Mouse (Mus musculus) left cerebral cortex, postnatal 14 days (tissue): Measurements from ENCODE around the gene Arl15. TPM values are rescaled to one million over a fixed set of nuclear protein-coding genes. Genes with fewer than 3 reads are reported as not detected.

Experiments used
- DNase-seq, 2 experiments: peaks; one replicate each; pipeline ENCODE4 v3.0.0; 2021 to 2022; ENCODE audit warnings: low spot score in 2 of 2, mixed read lengths in 1 of 2
- intact Hi-C: fragments of 180-260 bp; cut with DNase I; formaldehyde crosslinking; loops from one replicate; pipeline ENCODE4 v1.15.1; 2025
- total RNA-seq, 2 experiments: library from RNA; stranded (reverse); gene quantifications; 2 replicates each; pipeline ENCODE4 v1.2.3; 2021

Gene Arl15
- total RNA-seq, 2 experiments from 2014 or later, result 40.5 to 41.8 TPM

DNA sequence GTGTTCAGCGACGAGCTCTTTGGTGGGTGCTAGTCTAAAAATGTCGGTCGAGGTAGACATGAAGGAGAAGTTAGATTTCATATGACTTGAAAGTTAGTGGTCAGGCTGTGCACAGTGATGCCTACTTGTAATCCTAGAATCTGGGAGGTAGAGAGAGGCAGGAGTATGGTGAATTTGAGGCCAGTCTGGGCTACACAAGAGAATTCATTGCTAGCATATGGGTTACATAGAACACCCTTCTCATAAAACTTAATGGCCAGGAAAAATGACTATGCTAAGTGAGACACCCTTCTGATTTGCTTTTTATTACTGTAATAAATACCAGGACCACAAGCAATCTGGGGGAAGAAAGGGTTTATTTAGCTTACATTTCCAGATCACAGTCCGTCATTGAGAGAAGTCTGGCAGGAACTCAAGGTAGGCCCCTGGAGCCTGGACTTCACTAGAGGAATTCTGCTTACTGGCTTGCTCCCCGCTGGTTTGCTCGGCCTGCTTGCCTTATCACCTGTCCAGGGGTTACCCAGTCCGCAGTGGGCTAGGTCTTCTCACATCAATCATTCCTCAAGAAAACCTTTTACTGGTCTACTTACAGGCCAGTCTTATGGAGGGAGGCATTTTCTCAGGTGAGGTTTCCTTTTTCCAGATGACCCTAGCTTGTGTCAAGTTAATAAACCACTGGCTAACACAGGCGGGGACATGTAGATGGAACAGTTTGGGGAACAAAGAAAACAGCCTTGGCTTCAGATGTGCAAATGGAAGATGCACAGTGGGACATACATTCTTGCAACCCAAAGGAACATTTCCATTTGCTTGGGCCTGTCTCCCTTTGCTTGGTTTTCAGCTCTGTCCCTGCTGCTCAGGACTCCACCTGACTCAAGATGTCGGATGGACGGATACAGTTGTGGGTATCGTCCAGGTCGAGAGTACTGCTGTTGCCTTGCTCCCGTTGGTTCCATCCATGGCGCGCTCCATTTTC is 44.6 kb downstream of the Arl15 start:
- intact Hi-C loops, result no loop called here
- DNase-seq, result no peak

DNA sequence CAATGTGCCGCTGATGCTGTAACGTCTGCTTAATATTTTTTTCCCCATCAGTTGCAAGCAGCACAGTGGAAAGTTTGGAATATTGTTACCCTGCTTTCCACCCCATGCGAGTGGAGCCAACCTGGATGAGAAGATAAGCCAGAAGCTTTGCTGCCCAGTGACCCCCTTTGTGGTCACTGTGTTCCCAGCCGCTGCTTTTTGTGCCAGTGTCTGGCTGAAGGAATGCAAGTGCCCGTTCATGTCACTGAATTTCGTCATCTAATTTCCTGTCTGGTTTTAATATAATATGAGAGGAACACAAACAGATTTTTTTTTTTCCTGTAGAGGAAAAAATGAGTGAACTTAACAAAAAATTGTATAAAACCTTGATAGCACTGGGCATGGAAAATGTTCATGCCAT is 46.1 kb downstream of the Arl15 start:
- no peak for DNase-seq
- intact Hi-C loops, result no loop called here

DNA sequence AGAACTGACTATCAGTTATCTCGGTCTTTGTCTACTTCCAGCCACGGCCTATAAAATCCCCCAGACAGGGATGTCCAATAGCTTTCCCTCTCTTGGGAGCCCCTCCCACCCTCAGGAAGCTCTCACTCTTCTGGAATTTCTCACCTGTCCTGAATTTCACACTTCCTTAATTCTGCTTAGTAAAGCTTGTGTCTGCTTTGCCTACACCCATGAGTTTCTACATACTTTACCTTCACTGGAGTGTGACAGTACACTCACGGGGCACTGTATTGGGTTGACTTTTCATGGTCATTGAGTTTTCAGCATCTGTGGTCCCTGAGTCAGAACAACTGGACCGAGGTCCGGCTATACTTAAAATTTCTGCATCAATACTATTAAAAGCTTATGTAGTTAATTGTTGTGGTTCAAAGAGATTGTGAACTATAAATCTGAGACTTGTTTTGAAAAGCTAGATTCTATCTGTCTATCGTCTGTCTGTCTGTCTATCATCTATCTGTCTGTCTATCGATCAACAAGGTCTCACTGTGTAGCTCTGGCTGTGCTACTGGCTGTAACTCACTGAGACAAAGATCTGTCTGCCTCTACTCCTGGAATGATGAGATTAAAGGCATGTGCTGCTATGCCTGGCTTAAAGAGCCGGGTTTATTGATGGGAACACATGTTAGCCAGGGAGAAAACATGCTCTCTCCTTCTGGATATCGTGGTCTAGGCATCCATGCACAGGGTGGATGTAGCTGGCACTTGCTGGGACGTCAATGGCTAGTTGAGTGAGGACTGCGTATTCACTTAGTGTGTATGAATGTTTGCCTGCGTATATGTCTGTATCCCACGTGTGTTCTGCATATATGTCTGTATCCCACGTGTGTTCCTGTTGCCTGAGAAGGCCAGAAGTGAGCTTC is 48.4 kb downstream of the Arl15 start:
- DNase-seq, result no peak
- intact Hi-C loops, result no loop called here

DNA sequence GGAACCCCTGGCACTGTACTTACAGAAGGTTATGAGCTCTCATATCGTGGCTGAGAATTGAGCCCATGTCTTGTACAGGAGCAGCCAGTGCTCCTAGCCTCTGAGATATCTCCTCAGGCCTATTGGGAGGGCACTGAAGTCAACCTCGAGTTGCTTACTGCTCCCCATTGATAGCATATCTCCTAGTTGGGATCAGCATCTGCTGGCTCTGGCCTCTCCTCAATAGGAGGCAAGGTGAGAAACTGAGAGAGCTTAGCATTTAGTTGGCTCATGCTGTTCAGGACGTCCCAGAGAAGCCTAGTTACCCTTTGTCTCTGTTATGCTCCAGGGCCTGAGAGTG is 49.0 kb downstream of the Arl15 start:
- DNase-seq, result no peak
- intact Hi-C loops, result no loop called here

DNA sequence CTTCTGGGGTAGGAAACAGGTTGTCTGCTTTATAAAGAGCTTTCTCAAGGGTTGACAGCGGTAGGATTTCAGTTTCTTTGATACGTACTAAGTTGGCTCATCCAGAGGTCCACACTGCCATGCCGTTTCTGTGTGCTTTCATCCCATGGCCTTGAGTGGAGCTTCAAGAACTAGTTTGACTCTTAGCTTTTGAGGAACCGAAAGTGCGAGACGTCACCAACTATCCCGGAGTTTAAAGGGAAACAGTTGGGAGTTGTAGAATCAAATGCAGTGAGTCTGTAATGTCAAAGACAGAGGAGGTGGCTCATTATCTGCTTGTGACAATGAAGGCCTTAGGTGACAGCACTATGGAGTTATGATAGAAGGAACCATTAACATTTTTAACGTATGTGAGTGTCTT is 49.6 kb downstream of the Arl15 start:
- no peak for DNase-seq
- intact Hi-C loops, result no loop called here

DNA sequence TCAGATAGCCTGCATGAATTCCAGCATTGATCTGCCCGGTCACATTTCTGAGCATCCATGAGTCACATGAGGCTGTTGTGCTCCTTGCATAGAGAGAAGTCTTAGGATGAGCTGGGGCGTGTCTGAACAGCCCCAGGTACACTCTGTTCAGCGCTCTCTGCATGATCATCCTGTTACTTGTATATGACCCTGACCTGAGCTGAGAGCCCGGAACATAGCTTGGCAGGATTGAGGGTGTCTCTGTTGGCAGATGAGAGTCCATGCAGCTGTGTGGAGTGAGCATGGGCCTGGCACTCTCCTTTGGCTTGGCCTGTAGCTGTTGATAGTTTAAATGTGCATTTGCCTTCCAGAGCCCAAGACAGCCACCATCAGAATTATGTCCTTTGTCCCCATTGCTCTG is 50.4 kb downstream of the Arl15 start:
- intact Hi-C loops, result no loop called here
- DNase-seq, result no peak

DNA sequence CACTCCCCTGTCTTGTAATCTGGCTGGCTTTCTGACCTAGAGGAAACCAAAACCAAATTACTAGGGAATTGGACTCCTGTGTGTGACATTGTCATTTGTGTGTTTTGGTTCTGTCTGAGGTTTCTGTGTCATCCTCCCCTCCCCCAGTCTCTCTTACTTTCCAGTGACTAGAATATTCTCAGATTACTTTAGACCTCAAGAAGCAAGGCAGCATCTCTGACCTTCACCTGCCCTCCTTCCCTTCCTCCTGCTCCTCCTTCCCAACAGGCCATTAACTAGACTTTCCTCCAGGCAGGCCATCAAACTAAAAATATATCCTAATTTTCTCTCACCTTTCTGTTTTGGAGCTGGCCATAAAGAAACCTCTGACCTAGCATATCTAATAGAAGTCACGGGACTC is 50.9 kb downstream of the Arl15 start:
- no peak for DNase-seq
- intact Hi-C loops, result no loop called here

DNA sequence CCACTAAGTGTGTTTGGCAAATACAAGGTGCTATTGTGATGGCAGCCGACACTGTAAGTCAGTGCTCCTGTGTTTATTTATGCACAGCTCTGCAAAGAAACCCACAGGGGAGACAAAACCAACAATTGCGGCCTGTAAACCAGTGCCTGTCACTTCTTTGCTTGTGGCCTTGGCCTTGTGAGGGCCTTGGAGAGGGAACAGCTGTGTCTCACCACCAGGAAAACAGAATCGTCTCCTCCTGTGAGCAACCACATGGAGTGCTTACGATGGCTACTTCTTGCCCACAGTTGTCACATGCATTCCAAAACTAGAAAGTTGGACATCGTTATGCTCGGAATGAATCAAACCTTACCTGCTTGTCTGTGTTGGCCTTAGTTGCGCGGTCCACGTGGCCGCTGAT is 52.1 kb downstream of the Arl15 start:
- no peak for DNase-seq

DNA sequence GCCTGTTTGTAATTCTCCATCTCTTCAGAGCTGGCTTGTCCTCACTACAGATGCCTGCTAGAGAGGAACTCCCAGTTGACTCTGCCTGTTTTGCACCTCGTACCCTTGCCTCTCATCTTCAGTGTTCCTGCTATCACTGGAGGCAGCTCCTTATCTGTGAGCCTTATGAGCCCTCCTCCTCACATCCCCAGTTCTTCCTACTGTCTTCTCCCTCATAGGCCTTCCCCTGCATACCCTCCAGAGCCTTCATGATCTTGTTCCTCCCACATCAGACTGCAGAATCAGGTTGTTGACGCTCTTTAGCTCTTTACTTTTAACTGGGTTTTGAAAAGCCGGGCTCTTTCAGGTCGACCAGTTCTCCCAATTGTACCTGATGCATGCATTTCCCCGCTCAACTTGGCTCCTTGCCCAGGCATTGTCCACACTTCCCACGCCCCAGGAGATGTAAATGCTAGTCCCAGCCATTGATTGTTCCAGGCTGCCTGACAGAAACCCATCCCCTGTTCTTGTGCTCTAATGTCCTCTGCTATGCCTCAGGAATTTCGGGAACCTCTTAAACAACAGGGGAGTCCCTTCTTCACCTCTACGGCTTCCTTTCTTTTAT is 56.2 kb downstream of the Arl15 start:
- intact Hi-C loops, result no loop called here
- DNase-seq, result no peak

More for the DNA sequence above, 52.1 kb downstream of the Arl15 start:
- intact Hi-C loops, result no loop called here

DNA sequence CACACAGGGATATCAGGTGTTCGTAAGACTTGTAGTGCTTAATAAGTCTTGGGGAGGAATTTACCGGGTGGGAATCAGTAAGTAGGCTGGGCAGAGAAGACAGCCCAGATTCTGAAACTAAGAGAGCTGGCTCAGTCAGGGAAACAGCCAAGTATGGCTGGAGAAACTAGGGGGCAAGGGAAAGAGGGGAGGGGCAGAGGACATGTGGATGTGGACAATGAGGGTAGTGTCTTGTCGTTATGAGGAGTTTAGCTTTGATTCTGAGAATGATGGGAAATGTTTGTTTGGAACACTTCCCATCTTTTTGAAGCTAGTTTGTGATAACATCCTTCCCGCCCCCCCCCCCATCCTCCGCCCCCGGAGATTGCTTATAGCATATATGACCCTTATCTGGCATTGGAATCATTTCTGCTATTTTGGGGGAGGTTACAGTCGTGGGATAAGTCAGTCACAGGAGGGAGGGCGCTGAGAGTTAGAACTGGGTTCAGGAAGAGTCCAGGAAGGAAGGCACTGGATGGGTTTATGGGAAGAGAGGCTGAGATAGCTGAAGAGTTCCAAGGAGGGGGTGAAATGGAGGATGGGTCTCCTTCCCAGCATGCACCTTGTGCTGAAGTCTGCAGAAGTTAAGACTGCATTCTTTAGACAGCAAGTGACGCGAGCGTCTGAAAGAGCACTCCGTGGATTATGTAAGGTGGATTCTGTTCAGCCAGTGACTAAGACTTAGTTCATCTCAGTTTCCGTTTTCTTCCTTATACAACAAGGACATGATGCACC is 57.5 kb downstream of the Arl15 start:
- no peak for DNase-seq
- intact Hi-C loops, result no loop called here

DNA sequence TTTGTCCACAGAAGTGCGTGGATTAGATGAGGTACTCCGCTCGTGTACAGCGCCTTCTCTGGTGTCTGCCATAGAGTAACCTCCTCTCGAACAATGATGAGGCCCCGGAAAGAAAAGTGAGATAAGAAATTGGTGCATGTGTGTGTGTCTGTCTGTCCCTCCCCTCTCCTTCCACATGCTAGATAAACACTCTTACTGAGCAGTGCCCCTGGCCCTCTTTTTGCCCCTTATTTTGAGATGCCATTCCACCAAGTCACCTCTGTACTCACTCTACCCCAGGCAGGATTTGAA is 58.0 kb downstream of the Arl15 start:
- intact Hi-C loops, result no loop called here
- no peak for DNase-seq

DNA sequence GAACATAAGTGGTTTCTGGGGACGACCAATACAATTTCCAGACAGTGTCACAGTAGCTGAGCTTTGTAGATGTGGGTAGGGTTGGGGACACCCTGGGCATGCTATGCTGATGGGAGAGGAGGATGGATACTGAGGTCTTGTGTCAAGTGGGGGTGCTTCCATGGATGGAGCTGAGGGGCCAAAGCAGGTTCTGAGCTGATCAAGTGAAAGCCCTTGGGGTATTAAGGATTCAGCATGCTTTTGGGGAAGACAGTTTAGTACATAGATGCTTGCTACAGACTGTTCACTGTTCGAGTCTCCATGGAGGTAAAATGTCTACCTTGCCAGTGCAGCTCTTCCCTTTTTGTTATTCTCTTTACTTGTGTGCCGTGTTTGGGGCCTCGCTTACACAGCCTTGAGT is 59.8 kb downstream of the Arl15 start:
- DNase-seq, result no peak
- intact Hi-C loops, result no loop called here

DNA sequence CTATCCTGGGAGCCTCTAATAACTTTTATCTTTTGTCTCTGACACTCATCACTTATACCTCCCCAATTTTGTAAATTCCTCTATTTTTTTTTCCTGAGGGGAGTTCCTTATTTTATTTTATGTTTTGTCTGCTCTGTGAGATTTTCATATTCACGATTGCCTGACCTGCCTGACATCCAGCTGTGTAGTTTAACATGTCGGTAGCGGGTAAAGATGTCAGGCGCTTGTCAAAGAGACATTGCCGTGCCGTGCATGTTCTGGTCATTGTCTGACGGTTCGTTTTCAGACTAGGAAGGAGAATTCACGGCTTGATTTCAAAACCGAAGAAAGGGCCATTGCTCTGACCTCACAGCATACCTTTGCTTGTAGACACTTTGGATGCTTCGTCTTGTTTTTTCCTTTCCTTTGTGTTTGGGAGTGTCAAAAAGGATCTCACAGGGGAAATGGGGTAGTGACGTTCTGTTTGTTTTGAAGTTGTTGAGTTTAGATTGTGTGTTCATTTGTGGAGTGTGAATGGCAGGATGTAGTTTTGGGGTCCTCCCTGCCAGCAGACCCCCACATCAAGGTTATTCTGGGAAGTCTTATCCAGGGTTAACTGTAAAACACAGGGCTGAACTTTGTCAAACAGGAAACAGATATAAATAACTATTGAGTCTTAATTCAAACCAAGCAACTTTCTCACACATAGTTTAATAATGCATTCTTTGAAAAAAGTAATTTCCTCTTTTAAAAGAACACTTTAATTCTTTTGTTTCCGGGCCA is 60.4 kb downstream of the Arl15 start:
- intact Hi-C loops, result no loop called here
- DNase-seq, result no peak

DNA sequence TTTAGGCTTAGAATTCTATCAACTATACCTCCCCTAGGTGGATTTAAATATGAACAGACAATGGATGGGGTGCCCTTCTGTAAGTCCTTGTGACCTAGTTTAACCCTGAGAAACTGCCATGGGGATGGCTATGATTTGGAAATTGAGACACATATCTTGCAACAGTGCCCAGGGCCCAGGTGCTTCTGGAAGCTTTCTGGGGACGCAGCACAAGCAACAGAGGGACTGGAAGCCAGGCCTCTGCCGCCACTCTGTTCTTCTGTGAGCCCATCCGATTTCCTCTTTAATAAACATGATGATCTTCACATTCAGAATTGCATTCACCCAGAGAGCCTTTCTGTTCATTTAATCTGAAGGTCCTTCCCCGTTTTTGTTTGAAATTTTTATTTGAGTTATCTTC is 62.6 kb downstream of the Arl15 start:
- intact Hi-C loops, result no loop called here

DNA sequence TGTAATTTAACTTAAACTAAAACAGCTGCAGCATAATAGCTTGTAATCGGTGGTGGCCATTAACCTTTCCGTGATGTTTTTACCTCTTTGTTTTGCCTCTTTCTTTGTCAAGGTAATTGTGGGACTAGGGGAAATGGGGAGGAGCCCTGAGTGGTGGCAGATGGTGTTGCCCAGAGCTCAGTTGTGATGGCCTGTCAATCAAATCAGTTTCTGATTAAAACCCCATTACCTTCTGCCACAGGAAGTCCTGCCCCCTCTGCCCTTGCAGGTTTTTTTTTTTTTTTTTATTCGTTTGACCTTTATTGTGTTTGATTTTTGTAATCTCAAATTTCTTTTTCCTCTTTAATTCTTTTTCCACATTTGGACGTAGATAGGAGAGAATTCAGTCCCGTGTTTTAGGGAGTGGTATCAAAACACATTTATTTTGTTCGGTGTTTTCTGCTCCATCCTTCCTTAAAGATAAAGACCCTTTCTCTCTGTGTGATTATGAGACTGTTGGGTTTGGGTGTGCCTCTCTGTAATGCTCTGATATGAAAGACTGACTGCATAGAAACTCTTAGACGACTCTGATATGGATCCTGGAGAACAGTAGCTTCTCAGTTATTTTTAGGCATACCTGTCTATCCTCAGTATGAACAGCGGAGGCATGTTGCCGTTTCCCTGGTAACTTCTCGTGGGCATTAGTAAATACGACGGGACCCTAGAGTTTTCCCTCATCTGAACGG is 64.5 kb downstream of the Arl15 start:
- no peak for DNase-seq
- intact Hi-C loops, result no loop called here

More for the DNA sequence above, 62.6 kb downstream of the Arl15 start:
- no peak for DNase-seq

DNA sequence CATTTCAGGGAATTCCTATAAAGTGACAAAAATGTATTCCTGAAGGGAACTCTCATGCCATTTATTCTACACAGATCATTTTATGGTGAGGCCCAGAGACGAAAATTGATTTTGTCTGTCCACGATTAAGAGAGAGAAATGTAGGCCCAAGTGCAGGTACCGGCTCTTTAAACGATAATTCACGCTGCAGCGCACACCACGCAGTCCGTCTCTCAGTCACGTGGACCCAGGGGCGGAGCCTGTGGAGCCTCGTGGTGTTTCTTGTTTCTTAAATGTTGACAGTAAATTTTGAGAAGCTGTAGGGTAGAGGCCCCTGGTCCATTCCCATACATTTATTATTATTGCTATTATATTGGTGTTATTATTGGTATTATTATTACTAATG is 65.1 kb downstream of the Arl15 start:
- intact Hi-C loops, result no loop called here
- no peak for DNase-seq

DNA sequence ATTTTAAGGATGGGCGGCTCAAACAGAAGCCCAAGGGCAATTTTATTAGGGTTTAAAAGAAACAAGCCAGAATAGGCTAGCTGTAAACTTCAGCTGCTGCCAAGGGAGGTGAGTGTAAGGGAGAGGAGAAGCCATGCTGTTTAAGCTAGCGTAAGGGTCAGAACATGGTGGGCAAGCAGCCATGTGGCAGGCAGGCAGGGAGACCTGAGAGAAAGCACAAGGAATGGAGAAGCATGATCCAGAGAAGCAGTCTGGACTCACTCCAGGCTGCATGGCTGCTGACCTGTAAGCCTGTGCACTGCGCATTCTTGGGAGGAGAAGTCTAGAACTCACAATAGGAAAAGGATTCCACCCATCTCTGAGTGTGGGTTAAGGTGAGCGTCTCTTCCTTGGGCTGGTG is 66.5 kb downstream of the Arl15 start:
- no peak for DNase-seq
- intact Hi-C loops, result loop anchor here (10.0 kb wide), 1 partner anchor 536 kb away; no protein-coding TSS in a partner anchor

DNA sequence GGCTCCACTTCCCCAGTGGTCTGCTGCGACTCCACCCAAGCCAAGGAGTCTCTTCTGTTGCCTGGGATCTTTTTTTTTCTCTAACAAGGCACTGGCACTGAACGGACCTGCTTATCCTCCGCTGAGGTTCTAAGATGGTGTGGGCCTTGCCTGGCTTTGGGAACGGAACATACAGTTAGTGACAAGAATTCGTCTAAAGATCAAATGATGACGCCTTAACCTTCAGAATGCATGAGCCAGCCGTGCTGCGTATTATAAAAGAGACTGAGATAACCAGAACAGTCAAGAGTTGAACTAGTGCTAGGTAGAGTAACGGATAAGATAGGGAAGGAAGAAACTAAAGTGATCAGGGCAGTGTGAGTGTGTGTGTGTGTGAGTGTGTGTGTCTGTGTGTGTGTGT is 66.9 kb downstream of the Arl15 start:
- no peak for DNase-seq
- intact Hi-C loops, result loop anchor here (10.0 kb wide), 1 partner anchor 536 kb away; no protein-coding TSS in a partner anchor
